Mouse (Mus musculus) c-Kit-positive CD71-positive TER-119-positive erythroid progenitor cells, embryonic 14.5 days (primary cell): ENCODE results near the gene Degs1.

Source experiments
- DNase-seq: peaks from one replicate; pipeline ENCODE4 v3.0.0-alpha.2; 2013; ENCODE audit warnings: low spot score

The Degs1 gene

DNA sequence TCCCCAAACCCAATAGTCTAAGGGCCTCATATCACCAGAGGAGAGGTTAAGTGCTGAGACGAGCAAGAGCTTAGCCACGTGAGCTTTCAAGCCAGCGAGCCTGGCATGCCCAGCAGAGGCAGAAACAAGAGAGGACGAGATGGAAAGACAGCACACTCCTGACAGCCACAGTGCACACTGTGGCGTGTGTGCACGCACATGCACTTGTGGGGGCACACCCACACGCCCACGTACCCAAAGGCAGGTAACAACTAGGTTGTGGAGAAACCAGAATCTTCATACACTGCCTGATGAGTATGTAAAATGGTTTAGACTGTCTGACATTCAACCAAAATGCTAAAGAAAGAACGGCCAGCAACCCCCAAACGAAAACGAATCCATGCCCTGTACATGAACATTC is 2.0 kb downstream of the Degs1 start:
- DNase-seq = peak; percentile 6

DNA sequence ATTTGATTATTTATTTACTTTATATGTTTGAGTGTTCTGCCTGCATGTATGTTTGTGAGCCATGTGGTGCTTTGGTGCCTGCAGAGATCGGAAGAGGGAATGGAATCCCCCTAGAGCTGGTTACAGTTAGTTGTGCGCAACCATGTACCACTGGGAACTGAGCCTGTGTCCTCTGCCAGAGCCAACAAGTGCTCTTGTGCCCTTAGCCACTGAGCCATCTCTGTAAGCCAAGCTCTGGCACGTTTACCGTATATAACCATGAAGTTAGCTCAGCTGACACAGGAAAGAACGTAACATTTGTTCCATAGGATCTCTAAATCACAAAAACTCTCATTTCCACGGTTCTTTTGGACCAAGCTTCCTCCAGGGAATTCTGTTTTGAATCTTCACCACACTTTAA is 2.6 kb downstream of the Degs1 start:
- no peak for DNase-seq

DNA sequence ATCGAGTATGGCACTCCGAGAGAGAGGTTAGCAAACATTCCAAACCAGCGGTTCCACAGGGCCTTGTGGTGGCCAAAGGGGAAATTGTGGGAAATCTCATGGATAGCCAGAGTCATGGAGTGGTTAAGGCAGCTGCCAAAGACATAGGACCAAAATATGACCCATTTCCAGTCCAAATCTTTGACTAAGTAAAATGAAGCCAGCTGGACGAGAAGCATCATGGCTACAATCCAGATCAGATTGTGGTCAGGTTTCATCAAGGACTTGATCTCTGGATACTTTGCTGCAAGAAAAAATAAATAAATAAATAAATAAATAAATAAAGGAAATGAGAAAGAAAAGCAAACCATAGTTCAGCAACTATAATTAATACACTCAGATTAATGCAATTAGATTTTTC is 3.2 kb downstream of the Degs1 start:
- no peak for DNase-seq

DNA sequence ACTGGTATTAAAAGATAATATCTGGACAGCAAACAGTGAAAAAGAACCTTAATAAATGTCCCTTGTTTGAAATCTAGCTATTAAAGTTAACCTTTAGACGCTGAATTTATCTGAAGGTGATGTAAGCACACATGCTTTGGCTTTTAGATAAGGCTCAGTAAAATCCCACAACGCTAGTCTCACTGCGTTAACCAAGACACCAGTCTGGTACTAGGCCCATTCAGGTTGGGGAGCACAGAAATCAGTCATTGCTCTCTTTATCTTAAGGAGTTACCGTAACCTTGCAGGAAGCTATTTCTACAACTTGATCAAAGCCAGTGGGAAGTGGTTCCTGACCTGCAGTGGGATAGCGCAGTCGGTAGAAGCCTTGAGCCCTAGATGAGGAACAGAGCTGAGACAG is 7.5 kb downstream of the Degs1 start:
- no peak for DNase-seq

DNA sequence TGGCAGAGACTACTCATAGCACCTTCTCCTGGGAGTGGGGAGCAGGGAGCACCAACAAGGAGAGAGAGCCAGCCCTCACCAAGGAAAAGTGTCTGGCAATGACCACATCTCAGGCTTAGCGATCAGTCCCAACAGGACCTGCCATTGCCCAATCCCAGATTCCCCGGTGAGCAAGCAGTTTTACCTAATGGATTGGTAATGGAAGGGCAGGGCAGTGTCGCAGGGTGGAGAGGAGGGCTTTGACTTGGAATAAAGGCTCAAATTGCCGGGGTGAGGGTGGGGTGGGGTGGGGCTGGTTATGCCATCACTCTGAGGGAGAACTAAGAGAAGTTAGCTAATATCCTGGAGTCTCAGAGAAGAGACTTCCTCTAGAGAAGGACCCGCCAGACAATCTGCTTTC is 11.0 kb downstream of the Degs1 start:
- no peak for DNase-seq

DNA sequence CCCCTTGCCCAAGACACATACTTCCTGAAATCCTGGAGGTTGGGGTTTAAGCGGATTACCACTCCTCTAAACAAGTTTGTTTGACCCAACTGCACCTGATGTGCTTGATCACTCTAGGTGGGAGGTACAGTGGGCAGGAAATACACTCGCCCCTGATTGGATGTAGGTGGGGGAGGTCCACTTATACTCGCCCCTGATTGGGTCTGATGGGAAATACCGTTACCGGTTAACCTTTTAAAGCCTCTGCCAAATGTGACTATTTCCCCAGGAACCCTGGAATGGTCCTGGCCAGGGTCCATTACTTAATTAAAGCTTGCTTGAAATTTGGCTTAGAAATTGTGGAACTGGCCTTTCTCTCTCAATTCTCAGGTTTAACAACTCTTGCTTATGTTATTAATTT is 11.5 kb downstream of the Degs1 start:
- DNase-seq = no peak

DNA sequence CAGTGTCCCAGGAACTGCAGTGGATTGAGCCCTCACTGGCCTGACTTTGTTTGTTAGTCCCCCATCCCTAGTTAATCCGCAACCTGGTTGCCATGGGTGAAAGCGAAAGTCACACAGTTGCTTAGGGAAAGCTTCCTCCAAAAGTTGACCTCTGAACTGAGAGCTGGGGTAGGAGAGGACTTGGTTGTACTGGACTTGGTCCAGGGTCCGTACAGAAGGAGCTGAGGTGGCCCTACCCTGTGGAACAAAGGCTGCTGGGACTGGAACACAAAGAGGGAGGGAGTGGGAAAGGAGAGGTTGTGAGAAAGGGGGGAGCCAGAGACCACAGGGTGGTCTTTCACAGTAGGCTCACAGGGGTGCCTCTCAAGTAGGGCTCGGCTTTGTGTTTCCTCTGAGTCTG is 14.3 kb downstream of the Degs1 start:
- DNase-seq = no peak

DNA sequence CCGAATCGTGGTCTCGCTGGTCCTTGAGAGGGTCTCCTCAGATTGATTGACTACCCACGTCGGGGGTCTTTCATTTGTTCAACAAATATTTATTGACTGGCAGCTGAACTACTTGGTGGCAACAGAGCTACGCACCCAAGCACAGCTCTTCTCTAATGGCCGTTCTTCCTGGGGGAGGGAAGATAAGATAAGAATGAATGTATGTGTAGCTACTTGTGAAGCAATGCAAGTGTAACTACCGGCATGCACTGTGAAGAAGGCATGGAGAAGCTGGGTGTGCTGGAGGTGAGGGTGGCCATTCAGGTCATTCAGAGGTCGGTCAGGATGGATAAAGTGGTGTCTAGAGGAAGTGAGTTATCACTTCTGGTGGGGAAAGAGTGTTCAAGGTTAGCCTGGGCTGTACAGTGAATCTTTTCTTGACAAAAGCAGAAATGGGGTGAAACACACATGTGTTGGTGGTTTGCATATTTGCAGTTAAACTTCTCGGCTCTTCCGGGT is 16.5 kb downstream of the Degs1 start:
- DNase-seq = no peak

DNA sequence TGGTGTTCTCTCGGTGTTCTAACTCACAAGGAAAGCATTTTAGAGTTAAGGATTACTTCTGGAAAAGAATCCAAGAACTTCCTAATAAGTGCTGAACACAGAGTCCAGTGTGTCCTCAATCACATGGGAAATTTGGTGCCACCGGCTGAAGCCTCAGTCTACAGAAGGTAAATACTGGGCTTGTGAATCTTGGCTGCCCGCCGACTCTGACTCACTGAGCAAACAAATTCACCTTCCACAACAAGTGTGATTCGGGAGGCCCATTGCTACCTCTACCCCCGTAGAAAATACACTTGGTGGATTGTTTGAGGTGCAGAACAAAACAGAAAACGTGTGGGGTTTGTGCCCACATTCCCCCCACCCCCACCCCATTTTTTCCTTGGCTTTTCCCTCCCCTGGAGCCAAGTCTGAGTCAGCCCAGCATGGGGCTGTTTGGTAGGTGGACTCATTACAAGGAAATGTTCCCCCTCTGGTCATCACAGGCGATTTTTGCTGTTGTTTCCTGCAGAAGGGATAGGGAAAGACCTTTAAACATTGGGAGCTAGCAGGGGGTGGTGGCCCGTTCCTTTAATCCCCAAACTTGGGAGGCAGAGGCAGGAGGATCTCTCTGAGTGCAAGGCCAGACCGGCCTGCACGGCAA is 26.4 kb downstream of the Degs1 start:
- DNase-seq = no peak

DNA sequence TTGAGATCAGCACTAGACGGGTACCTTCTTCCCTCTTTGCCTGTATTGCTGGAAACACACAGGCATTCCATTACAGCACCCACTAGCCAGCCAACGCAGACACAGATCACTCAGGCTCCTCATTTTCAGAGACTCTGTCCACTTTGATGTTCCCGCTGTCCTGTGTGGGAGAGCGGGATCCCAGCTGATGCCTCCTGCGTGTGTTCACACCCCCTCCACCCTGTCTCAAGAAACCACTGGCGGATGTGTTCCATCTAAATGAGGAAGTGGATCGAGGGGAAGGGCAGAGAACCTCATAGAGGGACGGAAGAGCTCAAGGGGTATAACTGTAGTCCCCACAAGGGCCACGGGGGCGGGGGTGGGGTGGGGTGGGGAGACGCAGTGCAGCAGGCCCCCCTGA is 27.6 kb downstream of the Degs1 start:
- no peak for DNase-seq

DNA sequence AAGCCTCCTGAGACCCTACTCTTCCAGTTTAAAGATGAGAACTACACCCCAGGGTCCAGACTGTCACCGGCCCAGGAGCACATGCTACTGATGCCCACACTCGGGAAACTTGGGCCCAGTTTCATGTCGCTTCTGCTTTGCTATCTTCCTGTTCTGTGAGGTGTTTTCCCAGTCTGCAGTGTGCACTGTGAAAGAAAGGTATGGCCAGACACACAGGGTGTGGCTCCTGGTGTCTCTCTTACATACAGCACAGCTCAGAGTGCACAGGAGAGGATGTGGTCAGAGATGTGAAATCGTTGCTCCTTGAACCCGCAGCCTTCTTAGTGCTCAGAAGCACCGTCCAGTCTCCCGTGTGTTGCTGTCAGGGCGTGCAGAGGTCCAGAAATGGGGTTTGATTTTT is 28.0 kb downstream of the Degs1 start:
- DNase-seq = no peak

DNA sequence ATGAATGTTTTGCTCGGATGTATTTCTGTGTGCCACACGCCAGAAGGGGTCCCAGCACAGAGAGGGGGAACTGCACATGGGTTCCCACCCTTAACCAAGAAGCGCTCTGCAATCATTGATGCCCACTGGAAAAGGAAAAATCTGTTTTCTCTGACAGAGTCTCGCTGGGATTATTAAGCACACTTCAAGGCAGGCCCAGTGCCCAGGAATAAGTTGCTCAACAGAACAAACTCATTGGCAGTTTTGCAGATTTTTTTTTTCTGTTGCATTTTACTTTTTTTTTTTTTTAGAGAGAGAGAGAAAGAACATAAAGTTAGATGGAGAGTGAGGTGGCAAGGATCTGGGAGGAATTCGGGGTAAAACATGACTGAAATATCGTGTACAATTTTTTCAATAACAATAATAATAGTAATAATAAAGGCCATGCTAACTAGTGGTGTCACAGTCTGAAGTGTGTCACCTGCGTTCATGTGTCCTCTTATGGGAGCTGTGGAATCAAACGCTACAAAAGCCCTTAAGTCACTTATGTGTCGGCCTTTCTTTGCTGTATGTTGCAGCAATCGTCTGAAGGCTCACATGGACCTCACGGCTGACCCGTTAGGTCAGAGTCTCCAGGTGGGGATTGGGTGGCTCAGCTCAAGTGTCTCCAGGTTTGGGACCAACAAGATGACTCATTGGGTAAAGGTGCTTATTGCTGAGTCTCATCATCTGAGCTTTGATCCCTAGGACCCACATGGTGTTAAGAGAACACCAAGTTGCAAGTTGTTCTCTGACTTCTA is 28.7 kb downstream of the Degs1 start:
- no peak for DNase-seq

DNA sequence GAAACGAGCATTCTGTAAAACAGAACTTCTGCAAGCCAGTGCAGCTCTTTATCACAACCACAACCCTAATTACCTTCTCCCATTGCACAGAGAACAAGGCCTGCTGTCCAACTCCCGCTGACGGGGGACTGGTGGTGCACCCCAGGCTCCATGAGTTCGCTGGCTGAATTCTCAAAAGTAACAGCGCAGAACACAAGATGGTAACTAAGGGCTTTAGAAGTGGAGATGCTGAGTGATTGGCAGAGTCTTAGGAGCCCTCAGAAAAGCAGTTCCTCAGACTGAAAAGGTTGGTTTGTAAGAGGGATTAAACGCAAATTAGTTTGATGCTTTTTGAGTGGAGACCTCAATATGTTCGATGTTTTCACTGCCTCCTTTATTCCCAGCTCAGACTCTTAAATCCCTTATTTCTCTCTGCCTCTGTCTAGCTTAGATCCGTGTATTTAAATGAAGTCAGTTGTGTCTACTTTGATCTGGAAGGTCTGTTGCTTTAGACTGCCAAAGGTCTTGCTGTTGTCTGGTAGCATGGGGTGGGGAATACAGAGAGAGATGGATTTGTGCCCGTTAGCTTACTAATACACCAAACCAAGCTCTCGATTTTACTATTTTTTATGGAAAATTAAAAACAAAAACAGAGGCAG is 30.0 kb downstream of the Degs1 start:
- DNase-seq = no peak

DNA sequence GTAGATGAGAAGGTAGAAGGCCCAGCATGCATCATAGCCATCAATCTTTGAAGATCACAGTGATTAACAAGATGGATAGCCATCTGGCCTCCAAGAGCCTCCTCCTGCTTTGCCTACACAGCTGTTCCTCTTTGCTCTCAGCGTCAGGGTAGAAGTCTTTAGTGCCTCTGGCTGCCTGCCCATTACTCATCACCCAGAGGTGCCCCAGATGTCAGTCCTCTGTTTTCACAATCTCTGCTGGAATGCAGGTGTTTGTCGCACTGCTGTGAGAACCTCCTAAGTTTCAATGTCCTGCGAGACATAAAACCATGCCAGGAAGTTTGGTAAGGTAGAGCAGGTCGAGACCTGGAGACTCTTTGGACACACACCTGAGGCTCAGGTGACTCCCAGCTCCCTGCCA is 31.9 kb downstream of the Degs1 start:
- no peak for DNase-seq

DNA sequence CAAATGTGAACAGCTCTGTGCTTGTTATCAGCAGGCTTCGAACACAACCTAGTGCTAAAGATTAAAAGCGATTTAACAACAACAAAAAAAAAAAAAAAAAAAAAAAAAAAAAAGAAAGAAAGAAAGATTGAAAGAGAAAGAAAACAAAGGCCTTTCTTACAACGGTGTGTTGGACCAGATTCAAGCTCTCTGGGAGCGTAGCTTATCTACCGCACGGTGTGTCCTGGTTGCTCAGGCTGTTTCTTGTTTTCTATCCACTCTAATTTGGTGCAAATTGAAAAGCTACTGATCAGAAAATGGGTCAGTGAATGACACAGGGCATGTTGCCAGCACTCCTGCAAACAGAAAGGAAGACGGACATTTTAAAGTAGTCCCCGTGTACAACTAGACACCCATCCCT is 33.3 kb downstream of the Degs1 start:
- DNase-seq = no peak

DNA sequence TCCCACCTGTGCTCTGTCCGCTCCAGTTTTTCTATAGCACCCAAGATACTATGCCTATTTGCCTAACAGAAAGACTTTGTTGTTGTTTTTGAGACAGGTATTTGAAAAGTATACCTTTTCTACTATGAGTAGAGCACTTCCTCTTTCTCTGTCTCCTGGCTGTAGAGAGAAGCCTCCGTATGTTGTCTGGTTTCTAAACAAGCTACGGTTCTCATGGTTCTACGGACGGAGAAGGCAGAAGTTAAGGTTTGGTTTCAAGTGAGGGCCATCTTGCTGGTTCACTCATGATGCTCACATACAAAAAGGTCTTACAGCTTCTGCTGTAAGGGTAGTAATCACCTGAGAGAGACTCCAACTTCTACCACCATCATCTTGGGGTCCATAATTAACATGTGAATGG is 37.6 kb downstream of the Degs1 start:
- no peak for DNase-seq

DNA sequence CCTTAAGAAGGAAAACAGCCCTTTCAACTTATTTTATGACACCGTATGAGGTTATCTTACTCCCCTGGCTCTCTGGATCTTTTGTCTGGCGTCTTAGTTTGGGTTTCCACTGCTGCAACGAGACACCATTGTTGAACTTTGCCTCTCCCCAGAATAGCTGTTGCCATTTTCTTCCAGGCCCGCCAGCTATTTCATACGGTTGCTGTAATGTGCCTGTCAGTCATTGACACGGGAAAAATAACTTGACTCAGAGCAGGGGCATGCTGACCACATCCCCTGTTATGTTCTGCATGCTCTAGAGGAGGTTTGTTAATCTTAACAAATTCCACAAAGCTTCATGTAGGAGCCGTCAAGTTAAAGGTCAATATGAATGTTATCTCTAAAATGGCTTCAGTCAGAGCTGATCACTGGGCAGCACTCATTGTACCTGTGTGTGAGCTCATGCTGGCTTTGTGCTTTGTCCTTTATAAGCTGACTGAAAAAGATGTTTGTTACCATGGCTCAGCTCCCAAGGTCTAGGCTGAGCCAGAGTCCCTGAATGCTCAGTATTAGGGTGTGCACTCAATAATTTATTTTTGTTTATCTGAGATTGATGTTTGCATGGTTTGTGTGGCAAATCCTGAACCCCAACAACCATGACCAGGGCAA is 44.4 kb downstream of the Degs1 start:
- DNase-seq = no peak

DNA sequence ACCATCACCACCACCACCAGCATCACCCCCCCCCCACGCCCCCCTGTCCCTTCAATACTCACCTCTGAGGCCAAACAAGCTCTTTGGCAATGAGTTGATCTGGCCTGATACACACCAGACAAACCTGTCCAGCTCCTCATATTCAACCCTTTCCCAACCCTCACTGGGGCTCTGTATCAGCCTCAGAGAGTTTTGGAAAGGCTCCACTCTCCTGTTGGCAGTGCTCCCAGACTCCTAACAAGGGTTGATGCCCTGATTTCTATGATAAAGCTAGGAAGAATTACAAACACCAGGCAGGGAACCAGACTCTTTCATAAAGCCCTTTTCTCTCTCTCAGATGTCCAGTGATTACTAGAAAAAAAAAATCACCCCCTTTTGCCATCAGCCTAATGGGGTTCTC is 45.2 kb downstream of the Degs1 start:
- no peak for DNase-seq

DNA sequence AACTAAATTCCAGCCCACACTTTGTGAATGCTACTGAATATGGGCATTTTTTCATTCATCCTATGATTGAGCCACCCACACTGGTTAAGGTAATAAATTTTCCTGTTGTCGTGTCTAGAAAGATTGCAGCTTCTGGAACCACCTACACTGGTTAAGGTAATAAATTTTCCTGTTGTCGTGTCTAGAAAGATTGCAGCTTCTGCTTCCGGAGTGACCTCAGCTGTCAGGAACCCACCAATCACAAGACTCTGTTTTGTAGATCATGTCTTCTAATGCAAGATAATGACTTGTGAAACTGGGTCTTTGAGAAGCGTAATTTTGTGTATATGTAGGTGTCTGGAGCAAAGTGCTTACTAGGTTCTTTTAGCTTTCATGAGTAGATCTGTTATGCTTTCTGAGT is 47.4 kb downstream of the Degs1 start:
- DNase-seq = no peak

DNA sequence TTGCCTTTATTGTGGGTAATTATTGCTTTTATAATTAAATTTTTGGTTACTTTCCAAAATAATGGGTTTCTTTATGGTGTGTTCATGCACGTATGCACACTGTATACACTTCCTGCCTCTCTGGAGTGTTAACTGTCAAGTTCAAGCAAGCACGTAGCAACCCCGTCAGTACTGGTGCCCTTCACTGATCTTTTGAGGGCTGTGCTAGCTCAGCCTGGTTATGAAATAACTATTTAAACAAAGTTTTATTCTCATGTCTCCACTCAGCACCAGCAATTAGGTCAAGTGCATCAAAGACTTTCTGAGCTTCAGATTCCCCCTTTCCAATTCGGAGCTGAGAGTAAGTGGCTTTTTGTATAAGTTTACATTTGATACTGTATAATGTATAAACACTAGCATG is 53.2 kb downstream of the Degs1 start:
- DNase-seq = no peak

DNA sequence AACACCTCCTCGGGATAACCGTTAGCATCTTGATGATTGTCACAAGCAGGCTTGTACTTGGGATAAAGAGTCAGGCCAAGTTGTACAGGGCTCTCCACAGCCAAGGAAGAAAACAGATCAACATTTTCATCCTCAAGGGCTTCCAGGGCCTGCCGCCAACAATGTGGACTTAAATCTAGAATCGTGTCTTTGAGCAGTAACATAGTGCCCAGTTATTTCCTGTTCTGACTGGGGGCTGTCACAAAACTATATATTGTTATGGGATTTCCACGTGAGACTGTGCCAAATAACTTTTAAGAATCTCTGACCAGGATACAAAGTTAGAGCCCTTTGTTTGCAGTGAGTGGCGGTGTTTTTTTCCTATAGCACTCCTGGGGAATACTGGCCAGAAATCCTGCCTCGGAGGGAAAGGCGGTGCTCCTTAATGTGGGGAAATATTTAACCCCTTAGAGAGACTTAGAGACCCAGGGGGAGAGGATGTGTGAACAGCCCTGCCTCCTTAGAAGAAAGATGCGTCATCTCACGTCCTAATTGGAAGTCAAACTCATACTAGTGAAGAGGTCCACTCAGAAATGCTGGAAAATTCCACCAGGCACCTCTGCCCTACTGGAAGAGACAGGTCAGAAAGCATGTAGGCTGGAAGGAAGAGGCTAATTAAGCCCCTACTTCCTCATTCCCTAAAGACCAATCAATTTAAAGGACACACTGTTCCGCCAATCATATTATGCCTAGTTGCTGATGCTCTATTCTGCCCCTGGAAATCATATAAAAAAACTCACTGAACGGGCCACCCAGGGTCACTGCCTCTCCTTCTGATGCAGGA is 55.3 kb downstream of the Degs1 start:
- no peak for DNase-seq

DNA sequence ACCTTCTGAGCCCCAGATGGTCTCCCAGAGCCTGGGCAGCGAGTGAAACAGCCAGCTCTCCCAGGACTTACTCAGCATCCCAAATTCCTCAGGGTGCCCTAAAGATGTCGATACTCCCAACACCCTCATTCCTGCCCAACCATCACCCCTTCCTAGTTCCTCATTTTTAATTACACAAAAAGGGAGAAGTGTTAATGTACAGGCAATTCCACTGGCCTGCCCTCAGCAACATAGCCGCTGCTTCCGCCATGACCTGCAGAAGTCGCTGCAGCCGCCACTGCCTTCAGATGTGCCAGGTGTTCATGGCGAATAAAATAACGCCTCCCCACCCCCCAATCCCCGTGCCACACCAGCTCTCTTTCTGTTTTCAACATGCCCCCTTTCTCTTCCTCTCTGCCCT is 56.3 kb downstream of the Degs1 start:
- DNase-seq = no peak
